Mouse (Mus musculus): ENCODE results near the gene Gm11567. TPM values are rescaled to one million over a fixed set of nuclear protein-coding genes. Genes with fewer than 3 reads are reported as not detected.

Gm11567 gene
- polyA plus RNA-seq, 1 experiment = not detected

GRCm38 (mm10) chr11:99907620-99908019 lies 28.6 kb downstream of the Gm11567 start, which contains the start of gene Krtap31-1:
Gene Krtap31-1 (plus strand): TSS chr11:99907920.
- Histone ChIP-seq H3K27ac (ENCODE audit: insufficient read depth, low read length) (no peak within 1 kb of the TSS), H3K27me3 (ENCODE audit: control insufficient read depth, insufficient read depth, low read length) (no peaks in the 10 kb centered on the region), H3K4me3 (replicated peaks; ENCODE audit: insufficient read depth, low read depth, low read length) (no peak within 1 kb of the TSS), H3K4me1 (ENCODE audit: control insufficient read depth, insufficient read depth, low read length) (no peaks in the 10 kb centered on the region)
- no peak for DNase-seq
- 90% methylated on average over 2 of the region's 2 CpGs for WGBS
- TF ChIP-seq POLR2A (IDR thresholded peaks at IDR 0.05; ENCODE audit: borderline replicate concordance, insufficient read depth, low read length) (no peak), CTCF (IDR thresholded peaks at IDR 0.05; ENCODE audit: borderline replicate concordance, insufficient read depth, low read depth, low read length) (no peak)

GRCm38 (mm10) chr11:99914451-99914850 lies 35.5 kb downstream of the Gm11567 start, which contains the start of gene Gm11565:
Gene Gm11565 (plus strand): TSS chr11:99914751.
- Histone ChIP-seq H3K4me3 (replicated peaks; ENCODE audit: insufficient read depth, low read depth, low read length) (no peak within 1 kb of the TSS), H3K27ac (ENCODE audit: insufficient read depth, low read length) (no peak within 1 kb of the TSS), H3K4me1 (ENCODE audit: control insufficient read depth, insufficient read depth, low read length) (no peaks in the 10 kb centered on the region), H3K27me3 (ENCODE audit: control insufficient read depth, insufficient read depth, low read length) (no peaks in the 10 kb centered on the region)
- 92% methylated on average over 3 of the region's 3 CpGs for WGBS
- no peak for DNase-seq
- TF ChIP-seq CTCF (IDR thresholded peaks at IDR 0.05; ENCODE audit: borderline replicate concordance, insufficient read depth, low read depth, low read length) = no peak
- no peak for TF ChIP-seq POLR2A (IDR thresholded peaks at IDR 0.05; ENCODE audit: borderline replicate concordance, insufficient read depth, low read length)

Other genes with a start within 250 kb of the Gm11567 start
- not detected in 2 replicates for gene Krtap4-2, start 244.1 kb upstream of the Gm11567 start, polyA plus RNA-seq (2012; rRNA removed)
- not detected in 2 replicates for gene Krtap4-7, start 235.1 kb upstream of the Gm11567 start, polyA plus RNA-seq (2012; rRNA removed)
- gene Gm11555, start 229.0 kb upstream of the Gm11567 start, polyA plus RNA-seq (2012; rRNA removed) = not detected in 2 replicates
- gene Gm11563, start 220.2 kb upstream of the Gm11567 start, polyA plus RNA-seq (2012; rRNA removed) = not detected in 2 replicates
- gene Krtap4-6, start 213.2 kb upstream of the Gm11567 start, polyA plus RNA-seq (2012; rRNA removed) = not detected in 2 replicates
- gene Gm14190, start 188.4 kb upstream of the Gm11567 start, polyA plus RNA-seq (2012; rRNA removed) = not detected in 2 replicates
- not detected in 2 replicates for gene Gm14180, start 144.9 kb upstream of the Gm11567 start, polyA plus RNA-seq (2012; rRNA removed)
- not detected in 2 replicates for gene Gm11595, start 106.3 kb upstream of the Gm11567 start, polyA plus RNA-seq (2012; rRNA removed)
- not detected in 2 replicates for gene Krtap4-8, start 98.5 kb upstream of the Gm11567 start, polyA plus RNA-seq (2012; rRNA removed)
- not detected in 2 replicates for gene Krtap4-9, start 94.0 kb upstream of the Gm11567 start, polyA plus RNA-seq (2012; rRNA removed)
- gene Gm11596, start 85.7 kb upstream of the Gm11567 start, polyA plus RNA-seq (2012; rRNA removed) = not detected in 2 replicates
- gene Gm11569, start 80.3 kb upstream of the Gm11567 start, polyA plus RNA-seq (2012; rRNA removed) = not detected in 2 replicates
- gene Gm11554, start 74.7 kb upstream of the Gm11567 start, polyA plus RNA-seq (2012; rRNA removed) = not detected in 2 replicates
- not detected in 2 replicates for gene Krtap4-13, start 69.3 kb upstream of the Gm11567 start, polyA plus RNA-seq (2012; rRNA removed)
- gene Gm11564, start 63.5 kb upstream of the Gm11567 start, polyA plus RNA-seq (2012; rRNA removed) = not detected in 2 replicates
- gene 2300003K06Rik, start 41.1 kb upstream of the Gm11567 start, polyA plus RNA-seq (2012; rRNA removed) = not detected in 2 replicates
- gene Krtap4-16, start 27.6 kb upstream of the Gm11567 start, polyA plus RNA-seq (2012; rRNA removed) = not detected in 2 replicates
- gene Gm11568, start 21.3 kb upstream of the Gm11567 start, polyA plus RNA-seq (2012; rRNA removed) = not detected in 2 replicates
- gene Gm11559, start 14.7 kb upstream of the Gm11567 start, polyA plus RNA-seq (2012; rRNA removed) = not detected in 2 replicates
- not detected in 2 replicates for gene Krtap9-1, start 5.8 kb upstream of the Gm11567 start, polyA plus RNA-seq (2012; rRNA removed)
- not detected in 2 replicates for gene Krtap31-1, start 28.7 kb downstream of the Gm11567 start, polyA plus RNA-seq (2012; rRNA removed)
- gene Gm11565, start 35.6 kb downstream of the Gm11567 start, polyA plus RNA-seq (2012; rRNA removed) = not detected in 2 replicates
- gene Krtap31-2, start 57.1 kb downstream of the Gm11567 start, polyA plus RNA-seq (2012; rRNA removed) = not detected in 2 replicates
- not detected in 2 replicates for gene Krtap9-5, start 69.3 kb downstream of the Gm11567 start, polyA plus RNA-seq (2012; rRNA removed)
- not detected in 2 replicates for gene Krtap29-1, start 99.9 kb downstream of the Gm11567 start, polyA plus RNA-seq (2012; rRNA removed)
- gene Krtap16-1, start 107.4 kb downstream of the Gm11567 start, polyA plus RNA-seq (2012; rRNA removed) = not detected in 2 replicates
- gene Krtap17-1, start 114.8 kb downstream of the Gm11567 start, polyA plus RNA-seq (2012; rRNA removed) = 0.30 and 0.80 TPM in 2 replicates
- not detected in 2 replicates for gene Krt33a, start 137.0 kb downstream of the Gm11567 start, polyA plus RNA-seq (2012; rRNA removed)
- not detected in 2 replicates for gene Krt33b, start 150.7 kb downstream of the Gm11567 start, polyA plus RNA-seq (2012; rRNA removed)
- gene Krt34, start 162.4 kb downstream of the Gm11567 start, polyA plus RNA-seq (2012; rRNA removed) = not detected in 2 replicates
- not detected in 2 replicates for gene Krt31, start 171.4 kb downstream of the Gm11567 start, polyA plus RNA-seq (2012; rRNA removed)
- gene Krt32, start 209.0 kb downstream of the Gm11567 start, polyA plus RNA-seq (2012; rRNA removed) = not detected in 2 replicates
- not detected in 2 replicates for gene Krt35, start 217.1 kb downstream of the Gm11567 start, polyA plus RNA-seq (2012; rRNA removed)
- gene Krt36, start 226.4 kb downstream of the Gm11567 start, polyA plus RNA-seq (2012; rRNA removed) = not detected in 2 replicates
- gene Krt13, start 242.4 kb downstream of the Gm11567 start, polyA plus RNA-seq (2012; rRNA removed) = not detected in 2 replicates